Mouse (Mus musculus): ENCODE results near the gene Hyal6. TPM values are rescaled to one million over a fixed set of nuclear protein-coding genes. Genes with fewer than 3 reads are reported as not detected.

Gene Hyal6
- total and polyA plus RNA-seq, 3 experiments: not detected

GRCm38 (mm10) chr6:24790888-24791287 is 57.8 kb downstream of the Hyal6 start, which contains the start of gene Spam1:
TSS of gene Spam1 (plus strand) at chr6:24791188.
- Histone ChIP-seq H3K4me3 (ENCODE audit: control insufficient read depth in 1 of 2, insufficient read depth in 1 of 2, low read depth in 2 of 2, low read length in 2 of 2) (no peak within 1 kb of the TSS), H3K79me2 (ENCODE audit: control insufficient read depth, insufficient read depth, low read length, poor library complexity) (no peaks in the 10 kb centered on the region)
- TF ChIP-seq CTCF (IDR thresholded peaks at IDR 0.05 in 2 of 3, conservative IDR thresholded peaks at IDR 0.05 in 1 of 3; ENCODE audit: control insufficient read depth in 1 of 3, insufficient read depth in 1 of 3, low read depth in 2 of 3, low read length in 3 of 3, poor library complexity in 1 of 3, severe bottlenecking in 1 of 3): no peak
- no peak for TF ChIP-seq ELF1 (IDR thresholded peaks at IDR 0.05; ENCODE audit: low read depth, low read length)
- TF ChIP-seq NELFE (IDR thresholded peaks at IDR 0.05; ENCODE audit: low read depth, low read length): no peak
- TF ChIP-seq JUND (IDR thresholded peaks at IDR 0.05; ENCODE audit: low read depth, low read length): no peak
- TF ChIP-seq ZMIZ1 (IDR thresholded peaks at IDR 0.05; ENCODE audit: low read depth, low read length): no peak
- no peak for TF ChIP-seq SIN3A (IDR thresholded peaks at IDR 0.05; ENCODE audit: low read length)
- no peak for TF ChIP-seq RCOR1 (IDR thresholded peaks at IDR 0.05; ENCODE audit: low read depth, low read length)
- TF ChIP-seq KAT2A (conservative IDR thresholded peaks at IDR 0.05; ENCODE audit: low read depth, low read length): no peak
- TF ChIP-seq ZNF384 (IDR thresholded peaks at IDR 0.05; ENCODE audit: low read depth, low read length): no peak
- TF ChIP-seq ZKSCAN1 (IDR thresholded peaks at IDR 0.05; ENCODE audit: low read depth, low read length): no peak
- TF ChIP-seq UBTF (IDR thresholded peaks at IDR 0.05; ENCODE audit: borderline replicate concordance, insufficient read depth, low read depth, low read length): no peak
- no peak for TF ChIP-seq E2F4 (IDR thresholded peaks at IDR 0.05; ENCODE audit: borderline replicate concordance, low read depth, low read length)
- TF ChIP-seq USF1 (IDR thresholded peaks at IDR 0.05; ENCODE audit: low read depth, low read length): no peak
- TF ChIP-seq USF2 (IDR thresholded peaks at IDR 0.05; ENCODE audit: borderline replicate concordance in 1 of 2, insufficient read depth in 1 of 2, low read depth in 1 of 2, low read length in 2 of 2): no peak

More at GRCm38 (mm10) chr6:24790888-24791287, 57.8 kb downstream of the Hyal6 start, which contains the start of gene Spam1:
- Histone ChIP-seq H3K27ac (ENCODE audit: control insufficient read depth, low read depth, low read length) (no peak within 1 kb of the TSS), H3K4me1 (ENCODE audit: control insufficient read depth in 1 of 2, insufficient read depth in 2 of 2, low read length in 2 of 2) (no peaks in the 10 kb centered on the region), H3K27me3 (ENCODE audit: control insufficient read depth in 1 of 2, insufficient read depth in 2 of 2, low read length in 2 of 2) (no peaks in the 10 kb centered on the region), H3K36me3 (ENCODE audit: control insufficient read depth in 1 of 2, insufficient read depth in 2 of 2, low read length in 2 of 2) (no peaks in the 10 kb centered on the region), H3K9ac (ENCODE audit: control insufficient read depth, low read depth, low read length, poor library complexity, severe bottlenecking) (no peak within 1 kb of the TSS), H3K9me3 (replicated peaks; ENCODE audit: insufficient read depth, low read length) (no peaks in the 10 kb centered on the region)
- DNase-seq (ENCODE audit: low read depth, low spot score): no peak

Other genes with a start within 250 kb of the Hyal6 start
- gene Iqub, start 218.2 kb upstream of the Hyal6 start, total RNA-seq (2012; rRNA removed): not detected in 2 replicates
- not detected for gene Iqub, start 218.2 kb upstream of the Hyal6 start, polyA plus RNA-seq (2012; ENCODE audit: insufficient read depth in 1 of 2, insufficient read length in 2 of 2, low read depth in 1 of 2, low replicate concordance in 2 of 2, missing spikeins in 1 of 2)
- gene Ndufa5, start 205.2 kb upstream of the Hyal6 start, total RNA-seq (2012; rRNA removed): 187 and 225 TPM in 2 replicates
- 100 to 1,000 TPM in 1 of 2 experiments, not detected in 1; 235 TPM for gene Ndufa5, start 205.2 kb upstream of the Hyal6 start, polyA plus RNA-seq (2012; ENCODE audit: insufficient read depth in 1 of 2, insufficient read length in 2 of 2, low read depth in 1 of 2, low replicate concordance in 2 of 2, missing spikeins in 1 of 2)
- gene Asb15, start 205.1 kb upstream of the Hyal6 start, total RNA-seq (2012; rRNA removed): not detected in 2 replicates
- gene Asb15, start 205.1 kb upstream of the Hyal6 start, polyA plus RNA-seq (2012; ENCODE audit: insufficient read depth in 1 of 2, insufficient read length in 2 of 2, low read depth in 1 of 2, low replicate concordance in 2 of 2, missing spikeins in 1 of 2): not detected
- not detected in 2 replicates for gene Lmod2, start 135.5 kb upstream of the Hyal6 start, total RNA-seq (2012; rRNA removed)
- gene Lmod2, start 135.5 kb upstream of the Hyal6 start, polyA plus RNA-seq (2012; ENCODE audit: insufficient read depth in 1 of 2, insufficient read length in 2 of 2, low read depth in 1 of 2, low replicate concordance in 2 of 2, missing spikeins in 1 of 2): not detected
- gene Wasl, start 68.2 kb upstream of the Hyal6 start, total RNA-seq (2012; rRNA removed): 3.6 and 4.3 TPM in 2 replicates
- gene Wasl, start 68.2 kb upstream of the Hyal6 start, polyA plus RNA-seq (2012; ENCODE audit: insufficient read depth in 1 of 2, insufficient read length in 2 of 2, low read depth in 1 of 2, low replicate concordance in 2 of 2, missing spikeins in 1 of 2): 10 to 100 TPM in 1 of 2 experiments, 1 to 10 TPM in 1; 9.5 to 33.3 TPM
- gene Hyal4, start 15.1 kb downstream of the Hyal6 start, total RNA-seq (2012; rRNA removed): not detected in 2 replicates
- not detected for gene Hyal4, start 15.1 kb downstream of the Hyal6 start, polyA plus RNA-seq (2012; ENCODE audit: insufficient read depth in 1 of 2, insufficient read length in 2 of 2, low read depth in 1 of 2, low replicate concordance in 2 of 2, missing spikeins in 1 of 2)
- not detected in 2 replicates for gene Spam1, start 57.9 kb downstream of the Hyal6 start, total RNA-seq (2012; rRNA removed)
- not detected for gene Spam1, start 57.9 kb downstream of the Hyal6 start, polyA plus RNA-seq (2012; ENCODE audit: insufficient read depth in 1 of 2, insufficient read length in 2 of 2, low read depth in 1 of 2, low replicate concordance in 2 of 2, missing spikeins in 1 of 2)
- not detected in 2 replicates for gene Hyal5, start 124.8 kb downstream of the Hyal6 start, total RNA-seq (2012; rRNA removed)
- not detected for gene Hyal5, start 124.8 kb downstream of the Hyal6 start, polyA plus RNA-seq (2012; ENCODE audit: insufficient read depth in 1 of 2, insufficient read length in 2 of 2, low read depth in 1 of 2, low replicate concordance in 2 of 2, missing spikeins in 1 of 2)
- not detected in 2 replicates for gene Tmem229a, start 223.1 kb downstream of the Hyal6 start, total RNA-seq (2012; rRNA removed)
- not detected for gene Tmem229a, start 223.1 kb downstream of the Hyal6 start, polyA plus RNA-seq (2012; ENCODE audit: insufficient read depth in 1 of 2, insufficient read length in 2 of 2, low read depth in 1 of 2, low replicate concordance in 2 of 2, missing spikeins in 1 of 2)